Mouse (Mus musculus): ENCODE results near the gene Abhd18.
A peak's percentile ranks its signal among the peaks of the same experiment; 100 is the strongest.

The Abhd18 gene

GRCm38 (mm10) chr3:40950601-40951201 lies 103.9 kb downstream of the Abhd18 start:
- peak; percentile 62 for DNase-seq (ENCODE audit: low read depth, low spot score)

GRCm38 (mm10) chr3:40951365-40951764 lies 104.6 kb downstream of the Abhd18 start:
- peak; percentile 57 for DNase-seq (ENCODE audit: low read depth, low spot score)

GRCm38 (mm10) chr3:40952606-40953005 lies 105.8 kb downstream of the Abhd18 start:
- DNase-seq (ENCODE audit: low read depth, low spot score), result no peak

GRCm38 (mm10) chr3:40954792-40955191 lies 108.0 kb downstream of the Abhd18 start:
- no peak for DNase-seq (ENCODE audit: low read depth, low spot score)

GRCm38 (mm10) chr3:40958831-40959230 lies 112.1 kb downstream of the Abhd18 start:
- no peak for DNase-seq (ENCODE audit: low read depth, low spot score)

- DNase-seq (ENCODE audit: low read depth, low spot score), result no peak
Observed at GRCm38 (mm10) chr3:40980758-40981157, 134.0 kb downstream of the Abhd18 start.

GRCm38 (mm10) chr3:40987539-40987938 lies 140.8 kb downstream of the Abhd18 start:
- DNase-seq (ENCODE audit: low read depth, low spot score), result no peak

All from R1 (cell line).